Mouse (Mus musculus) hematopoietic stem cell, adult 5-6 weeks (primary cell): ENCODE measurements around the gene Mbip. TPM values are rescaled to one million over a fixed set of nuclear protein-coding genes. Genes with fewer than 3 reads are reported as not detected.

ENCODE experiments used
- ATAC-seq, 2 experiments: fragments of 125-278 bp in 1 of 2; replicated peaks in 1 of 2; 2 replicates each; pipeline ENCODE4 v1.8.0; 2016 to 2017; ENCODE audit warnings: inconsistent platforms in 2 of 2, mild to moderate bottlenecking in 2 of 2, moderate number of reproducible peaks in 2 of 2, low read depth in 1 of 2, moderate TSS enrichment in 1 of 2; ENCODE audit not compliant: low FRiP score in 2 of 2, poor library complexity in 2 of 2, severe bottlenecking in 2 of 2, insufficient read depth in 1 of 2, low TSS enrichment in 1 of 2
- total RNA-seq: library from RNA; stranded (forward); fragments of 172-1452, 232-1000 nt; gene quantifications from 2 replicates; pipeline ENCODE4 v1.2.3, GENCODE M21; 2017

Gene Mbip
- total RNA-seq, 1 experiment from 2014 or later = 36.7 TPM

GRCm38 (mm10) chr12:56297921-56298830 lies 47.5 kb downstream of the Mbip start:
- ATAC-seq = no peak

GRCm38 (mm10) chr12:56297099-56297498 lies 48.6 kb downstream of the Mbip start:
- no peak for ATAC-seq

DNA sequence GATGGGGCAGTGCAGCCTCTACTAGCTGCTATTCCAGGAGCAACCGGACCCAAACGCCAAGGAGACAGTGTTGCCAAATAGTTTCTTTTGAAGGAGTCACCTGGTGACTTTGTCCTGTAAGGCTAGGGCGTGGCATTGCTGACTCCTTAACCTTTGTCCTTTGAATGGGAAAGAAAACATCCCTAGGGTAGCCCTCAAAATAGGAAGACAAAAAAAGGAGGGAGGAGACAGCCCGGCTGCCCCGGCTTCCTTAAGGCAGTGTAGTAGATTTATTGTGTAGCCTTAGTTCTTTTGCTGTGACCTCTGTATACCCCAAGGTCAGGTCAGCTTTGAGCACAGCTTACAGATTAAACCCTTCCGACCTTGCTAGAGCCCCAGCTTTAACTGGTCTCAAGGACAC lies 49.2 kb downstream of the Mbip start:
- no peak for ATAC-seq

DNA sequence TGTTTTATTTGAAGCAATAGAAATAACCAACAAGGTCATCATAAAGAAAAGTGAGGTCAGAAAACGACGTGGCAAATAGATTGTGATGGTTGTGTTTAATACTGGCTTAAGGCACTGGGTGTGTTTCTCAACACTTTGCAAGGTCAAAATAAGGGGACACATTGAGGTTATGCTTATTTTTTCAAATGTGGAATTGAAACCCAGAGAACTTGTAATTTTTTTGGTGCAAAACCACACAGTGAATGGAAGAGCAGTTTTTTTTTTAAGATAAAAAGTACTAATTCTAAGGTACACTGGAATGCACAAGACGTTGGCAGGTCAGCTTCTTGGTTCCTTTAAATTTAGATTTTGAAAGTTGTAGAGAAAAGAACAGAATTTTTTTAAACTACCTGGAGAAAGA lies 50.5 kb downstream of the Mbip start:
- ATAC-seq = no peak

GRCm38 (mm10) chr12:56288548-56288947 lies 57.1 kb downstream of the Mbip start:
- ATAC-seq = no peak

- ATAC-seq = no peak
Observed at GRCm38 (mm10) chr12:56286828-56287227, 58.9 kb downstream of the Mbip start.

DNA sequence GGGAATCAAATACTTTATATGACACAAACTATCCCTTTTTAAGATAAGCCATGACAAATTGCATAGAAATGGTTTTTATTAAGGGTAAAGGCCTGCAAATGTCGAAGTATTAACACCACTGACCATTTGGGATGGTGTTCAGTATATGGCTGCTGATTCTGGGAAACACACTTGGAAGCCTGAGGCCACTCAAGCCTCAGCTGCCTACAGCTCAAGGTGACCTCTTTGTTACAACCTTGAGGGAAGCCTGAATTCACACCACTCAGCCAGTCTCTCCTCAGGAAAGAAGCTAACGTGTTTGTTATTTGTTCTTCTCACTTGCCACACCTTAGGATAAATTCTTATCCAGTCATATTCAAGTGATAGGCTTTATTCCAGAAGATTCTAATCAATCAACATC lies 61.5 kb downstream of the Mbip start:
- ATAC-seq = no peak

- ATAC-seq = no peak
Observed at GRCm38 (mm10) chr12:56281649-56282048, 64.0 kb downstream of the Mbip start.

Other genes starting within 250 kb of the Mbip start
- not detected in 2 replicates for gene Nkx2-1, start 191.0 kb upstream of the Mbip start, total RNA-seq